Mouse (Mus musculus) effector memory CD4-positive, alpha-beta T cell, adult 7 months (primary cell): Measurements from ENCODE around the gene Olfr171. TPM values are rescaled to one million over a fixed set of nuclear protein-coding genes. Genes with fewer than 3 reads are reported as not detected.

Experiments used
- polyA plus RNA-seq: library from polyadenylated mRNA; unstranded; fragments of 100-300 nt; shearing (Covaris generic); gene quantifications from one replicate; pipeline ENCODE4 v1.2.1, GENCODE M21; 2017

Gene Olfr171
- polyA plus RNA-seq: not detected

GRCm38 (mm10) chr16:19629816-19630215 is at the start of gene Olfr171:
Gene Olfr171, minus strand, starts transcription at chr16:19629916.

GRCm38 (mm10) chr16:19611782-19612181 is 17.9 kb downstream of the Olfr171 start, which contains the start of gene Olfr170:
Gene Olfr170, minus strand, starts transcription at chr16:19611882.

Other genes with a start within 250 kb of the Olfr171 start
- gene Olfr165, start 206.8 kb downstream of the Olfr171 start, polyA plus RNA-seq: not detected
- not detected for gene Olfr166, start 146.2 kb downstream of the Olfr171 start, polyA plus RNA-seq
- 0.18 TPM for gene Olfr167, start 107.7 kb downstream of the Olfr171 start, polyA plus RNA-seq
- gene Olfr168, start 94.4 kb downstream of the Olfr171 start, polyA plus RNA-seq: not detected
- gene Olfr169, start 58.1 kb downstream of the Olfr171 start, polyA plus RNA-seq: not detected
- not detected for gene Olfr170, start 18.0 kb downstream of the Olfr171 start, polyA plus RNA-seq
- gene Lamp3, start 76.5 kb upstream of the Olfr171 start, polyA plus RNA-seq: not detected
- gene B3gnt5, start 130.3 kb upstream of the Olfr171 start, polyA plus RNA-seq: 16.6 TPM